Mouse (Mus musculus): ENCODE measurements around the gene Abi3. TPM values are rescaled to one million over a fixed set of nuclear protein-coding genes. Genes with fewer than 3 reads are reported as not detected.

Abi3 gene
- polyA plus RNA-seq, 1 experiment: 0.61 TPM

GRCm38 (mm10) chr11:95842953-95843352 lies 677 bp upstream of the Abi3 start:
- Histone ChIP-seq H3K4me1 (ENCODE audit: control insufficient read depth) (peaks cover 31% of the 10 kb centered on the region), H3K27me3 (ENCODE audit: control insufficient read depth) (peaks cover 36% of the 10 kb centered on the region), H3K9me3 (ENCODE audit: control insufficient read depth, low read length) (0 out of 2 replicates have a peak, but pooled peaks cover under 1% of the 10 kb centered on the region), H3K4me3 (replicated peaks) (no peak overlapping the region), H3K36me3 (ENCODE audit: control insufficient read depth) (no peaks in the 10 kb centered on the region)
- TF ChIP-seq GATA1 (IDR thresholded peaks at IDR 0.05; ENCODE audit: low read length) (no peak), TAL1 (IDR thresholded peaks at IDR 0.05; ENCODE audit: low read length) (no peak)

GRCm38 (mm10) chr11:95841498-95841830 lies 812 bp downstream of the Abi3 start:
- H3K36me3 ChIP-seq (ENCODE audit: control insufficient read depth): no peaks in the 10 kb centered on the region
- peak overlapping the region; percentile 42 for H3K4me3 ChIP-seq (replicated peaks)
- H3K27me3 ChIP-seq (ENCODE audit: control insufficient read depth): peaks cover 36% of the 10 kb centered on the region
- no peak for TF ChIP-seq GATA1 (IDR thresholded peaks at IDR 0.05; ENCODE audit: low read length)
- TF ChIP-seq TAL1 (IDR thresholded peaks at IDR 0.05; ENCODE audit: low read length): no peak
- H3K4me1 ChIP-seq (ENCODE audit: control insufficient read depth): peaks cover 35% of the 10 kb centered on the region
- H3K9me3 ChIP-seq (ENCODE audit: control insufficient read depth, low read length): no peaks in the 10 kb centered on the region

- peaks cover 40% of the 10 kb centered on the region for H3K27me3 ChIP-seq (ENCODE audit: control insufficient read depth)
- TF ChIP-seq GATA1 (IDR thresholded peaks at IDR 0.05; ENCODE audit: low read length) (no peak), TAL1 (IDR thresholded peaks at IDR 0.05; ENCODE audit: low read length) (no peak)
Measured at GRCm38 (mm10) chr11:95840694-95841497, 1.4 kb downstream of the Abi3 start.

GRCm38 (mm10) chr11:95838999-95839868 lies 3.0 kb downstream of the Abi3 start:
- peaks cover 57% of the 10 kb centered on the region for H3K4me1 ChIP-seq (ENCODE audit: control insufficient read depth)
- TF ChIP-seq GATA1 (IDR thresholded peaks at IDR 0.05; ENCODE audit: low read length) (no peak), TAL1 (IDR thresholded peaks at IDR 0.05; ENCODE audit: low read length) (no peak)
- no peaks in the 10 kb centered on the region for H3K9me3 ChIP-seq (ENCODE audit: control insufficient read depth, low read length)
- H3K4me3 ChIP-seq (replicated peaks): no peak overlapping the region
- H3K36me3 ChIP-seq (ENCODE audit: control insufficient read depth): no peaks in the 10 kb centered on the region
- peaks cover 44% of the 10 kb centered on the region for H3K27me3 ChIP-seq (ENCODE audit: control insufficient read depth)

More at GRCm38 (mm10) chr11:95840694-95841497, 1.4 kb downstream of the Abi3 start:
- peaks cover 41% of the 10 kb centered on the region for H3K4me1 ChIP-seq (ENCODE audit: control insufficient read depth)
- H3K9me3 ChIP-seq (ENCODE audit: control insufficient read depth, low read length): no peaks in the 10 kb centered on the region
- H3K36me3 ChIP-seq (ENCODE audit: control insufficient read depth): no peaks in the 10 kb centered on the region
- H3K4me3 ChIP-seq (replicated peaks): peak overlapping the region; percentile 42

GRCm38 (mm10) chr11:95838598-95838997 lies 3.7 kb downstream of the Abi3 start:
- H3K4me3 ChIP-seq (replicated peaks): no peak overlapping the region
- peaks cover 63% of the 10 kb centered on the region for H3K4me1 ChIP-seq (ENCODE audit: control insufficient read depth)
- no peak for TF ChIP-seq TAL1 (IDR thresholded peaks at IDR 0.05; ENCODE audit: low read length)
- TF ChIP-seq GATA1 (IDR thresholded peaks at IDR 0.05; ENCODE audit: low read length): no peak
- H3K36me3 ChIP-seq (ENCODE audit: control insufficient read depth): no peaks in the 10 kb centered on the region
- no peaks in the 10 kb centered on the region for H3K9me3 ChIP-seq (ENCODE audit: control insufficient read depth, low read length)
- H3K27me3 ChIP-seq (ENCODE audit: control insufficient read depth): peaks cover 46% of the 10 kb centered on the region

GRCm38 (mm10) chr11:95837059-95837458 lies 5.2 kb downstream of the Abi3 start, which contains the start of gene Gngt2:
Gene Gngt2, plus strand, starts transcription at chr11:95837216.
- peaks cover 57% of the 10 kb centered on the region for H3K4me1 ChIP-seq (ENCODE audit: control insufficient read depth)
- TF ChIP-seq TAL1 (IDR thresholded peaks at IDR 0.05; ENCODE audit: low read length) (no peak), GATA1 (IDR thresholded peaks at IDR 0.05; ENCODE audit: low read length) (no peak)
- peaks cover 48% of the 10 kb centered on the region for H3K27me3 ChIP-seq (ENCODE audit: control insufficient read depth)
- H3K4me3 ChIP-seq (replicated peaks): no peak within 1 kb of the TSS
- H3K9me3 ChIP-seq (ENCODE audit: control insufficient read depth, low read length): no peaks in the 10 kb centered on the region
- peaks cover 12% of the 10 kb centered on the region for H3K36me3 ChIP-seq (ENCODE audit: control insufficient read depth)

GRCm38 (mm10) chr11:95836433-95836832 lies 5.8 kb downstream of the Abi3 start:
- Histone ChIP-seq H3K27me3 (ENCODE audit: control insufficient read depth) (peaks cover 48% of the 10 kb centered on the region), H3K36me3 (ENCODE audit: control insufficient read depth) (peaks cover 16% of the 10 kb centered on the region), H3K9me3 (ENCODE audit: control insufficient read depth, low read length) (peaks cover 1% of the 10 kb centered on the region), H3K4me3 (replicated peaks) (no peak overlapping the region), H3K4me1 (ENCODE audit: control insufficient read depth) (peaks cover 53% of the 10 kb centered on the region)
- TF ChIP-seq TAL1 (IDR thresholded peaks at IDR 0.05; ENCODE audit: low read length): no peak
- TF ChIP-seq GATA1 (IDR thresholded peaks at IDR 0.05; ENCODE audit: low read length): no peak

GRCm38 (mm10) chr11:95835832-95836231 lies 6.4 kb downstream of the Abi3 start:
- H3K9me3 ChIP-seq (ENCODE audit: control insufficient read depth, low read length): peaks cover 7% of the 10 kb centered on the region
- TF ChIP-seq GATA1 (IDR thresholded peaks at IDR 0.05; ENCODE audit: low read length): no peak
- H3K4me3 ChIP-seq (replicated peaks): no peak overlapping the region
- H3K36me3 ChIP-seq (ENCODE audit: control insufficient read depth): peaks cover 22% of the 10 kb centered on the region
- peaks cover 54% of the 10 kb centered on the region for H3K4me1 ChIP-seq (ENCODE audit: control insufficient read depth)
- H3K27me3 ChIP-seq (ENCODE audit: control insufficient read depth): peaks cover 52% of the 10 kb centered on the region
